Mouse (Mus musculus) lung, postnatal 0 days (tissue): ENCODE measurements around the gene Ksr1.

Experiments used
- CTCF ChIP-seq: IDR thresholded peaks from 2 replicates; pipeline ENCODE4 v1.5.1; 2016; ENCODE audit warnings: antibody characterized with exemption, mild to moderate bottlenecking
- EP300 ChIP-seq: IDR thresholded peaks from 2 replicates; pipeline ENCODE4 v1.6.1; 2016; ENCODE audit warnings: antibody characterized with exemption, mild to moderate bottlenecking, control low read depth

DNA sequence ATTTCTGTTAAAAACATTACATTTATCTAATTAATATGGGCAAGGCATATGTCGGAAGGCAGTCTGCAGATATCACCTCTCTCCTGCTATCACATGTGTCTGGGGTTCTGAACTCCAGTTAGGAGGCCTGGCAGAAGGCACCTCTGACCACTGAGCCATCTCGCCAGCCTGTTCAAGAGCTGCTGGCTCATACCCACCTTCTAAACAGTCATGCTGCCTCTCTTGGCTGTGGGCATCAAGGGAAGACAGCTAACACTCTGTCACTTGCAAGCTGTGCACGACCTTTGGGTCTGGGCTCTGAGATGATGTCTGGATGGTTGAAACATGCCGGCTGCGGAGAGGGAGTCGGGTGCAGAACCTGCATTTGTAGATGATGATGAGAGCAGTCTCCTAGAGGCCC lies 44.6 kb downstream of the Ksr1 start:
- no peak for TF ChIP-seq EP300
- TF ChIP-seq CTCF = no peak
